Mouse (Mus musculus): ENCODE measurements around the gene Lrig1.

The Lrig1 gene

GRCm38 (mm10) chr6:94634710-94635109 is 65.2 kb downstream of the Lrig1 start:
- TF ChIP-seq CTCF (conservative IDR thresholded peaks at IDR 0.05; ENCODE audit: low read length) (no peak), NANOG (IDR thresholded peaks at IDR 0.05; ENCODE audit: borderline replicate concordance, low read length) (no peak), POU5F1 (IDR thresholded peaks at IDR 0.05; ENCODE audit: borderline replicate concordance, low read length) (no peak)
- no peaks in the 10 kb centered on the region for H3K9me3 ChIP-seq (ENCODE audit: low read length)
- H3K36me3 ChIP-seq (ENCODE audit: insufficient read depth, low read length), result peaks cover 5% of the 10 kb centered on the region
- H3K4me3 ChIP-seq (replicated peaks; ENCODE audit: low read length), result no peak overlapping the region
- peaks cover 73% of the 10 kb centered on the region for H3K4me1 ChIP-seq (replicated peaks; ENCODE audit: low read depth, low read length)
- no peaks in the 10 kb centered on the region for H3K27me3 ChIP-seq (ENCODE audit: insufficient read depth, low read length)

GRCm38 (mm10) chr6:94634274-94634673 is 65.7 kb downstream of the Lrig1 start:
- H3K36me3 ChIP-seq (ENCODE audit: insufficient read depth, low read length), result peaks cover 8% of the 10 kb centered on the region
- TF ChIP-seq POU5F1 (IDR thresholded peaks at IDR 0.05; ENCODE audit: borderline replicate concordance, low read length) (no peak), NANOG (IDR thresholded peaks at IDR 0.05; ENCODE audit: borderline replicate concordance, low read length) (no peak), CTCF (conservative IDR thresholded peaks at IDR 0.05; ENCODE audit: low read length) (no peak)
- peaks cover 76% of the 10 kb centered on the region for H3K4me1 ChIP-seq (replicated peaks; ENCODE audit: low read depth, low read length)

GRCm38 (mm10) chr6:94631779-94632082 is 68.2 kb downstream of the Lrig1 start:
- TF ChIP-seq POU5F1 (IDR thresholded peaks at IDR 0.05; ENCODE audit: borderline replicate concordance, low read length) (no peak), NANOG (IDR thresholded peaks at IDR 0.05; ENCODE audit: borderline replicate concordance, low read length) (no peak), CTCF (conservative IDR thresholded peaks at IDR 0.05; ENCODE audit: low read length) (no peak)

More at GRCm38 (mm10) chr6:94634274-94634673, 65.7 kb downstream of the Lrig1 start:
- Histone ChIP-seq H3K9me3 (ENCODE audit: low read length) (no peaks in the 10 kb centered on the region), H3K4me3 (replicated peaks; ENCODE audit: low read length) (no peak overlapping the region), H3K27me3 (ENCODE audit: insufficient read depth, low read length) (no peaks in the 10 kb centered on the region)

GRCm38 (mm10) chr6:94631051-94631778 is 68.7 kb downstream of the Lrig1 start:
- H3K4me1 ChIP-seq (replicated peaks; ENCODE audit: low read depth, low read length), result peaks cover 79% of the 10 kb centered on the region
- peak overlapping the region; percentile 35 for H3K4me3 ChIP-seq (replicated peaks; ENCODE audit: low read length)
- TF ChIP-seq NANOG (IDR thresholded peaks at IDR 0.05; ENCODE audit: borderline replicate concordance, low read length) (no peak), POU5F1 (IDR thresholded peaks at IDR 0.05; ENCODE audit: borderline replicate concordance, low read length) (no peak), CTCF (conservative IDR thresholded peaks at IDR 0.05; ENCODE audit: low read length) (no peak)
- no peaks in the 10 kb centered on the region for H3K27me3 ChIP-seq (ENCODE audit: insufficient read depth, low read length)
- H3K9me3 ChIP-seq (ENCODE audit: low read length), result no peaks in the 10 kb centered on the region
- peaks cover 37% of the 10 kb centered on the region for H3K36me3 ChIP-seq (ENCODE audit: insufficient read depth, low read length)

More at GRCm38 (mm10) chr6:94631779-94632082, 68.2 kb downstream of the Lrig1 start:
- H3K4me3 ChIP-seq (replicated peaks; ENCODE audit: low read length), result 0 out of 2 replicates have a peak overlapping the region, but pooled peaks have one; percentile 35
- H3K9me3 ChIP-seq (ENCODE audit: low read length), result no peaks in the 10 kb centered on the region
- no peaks in the 10 kb centered on the region for H3K27me3 ChIP-seq (ENCODE audit: insufficient read depth, low read length)
- H3K4me1 ChIP-seq (replicated peaks; ENCODE audit: low read depth, low read length), result peaks cover 78% of the 10 kb centered on the region
- peaks cover 32% of the 10 kb centered on the region for H3K36me3 ChIP-seq (ENCODE audit: insufficient read depth, low read length)

- Histone ChIP-seq H3K9me3 (ENCODE audit: low read length) (no peaks in the 10 kb centered on the region), H3K36me3 (ENCODE audit: insufficient read depth, low read length) (peaks cover 61% of the 10 kb centered on the region), H3K27me3 (ENCODE audit: insufficient read depth, low read length) (no peaks in the 10 kb centered on the region), H3K4me3 (replicated peaks; ENCODE audit: low read length) (no peak overlapping the region), H3K4me1 (replicated peaks; ENCODE audit: low read depth, low read length) (peaks cover 71% of the 10 kb centered on the region)
- TF ChIP-seq POU5F1 (IDR thresholded peaks at IDR 0.05; ENCODE audit: borderline replicate concordance, low read length) (no peak), NANOG (IDR thresholded peaks at IDR 0.05; ENCODE audit: borderline replicate concordance, low read length) (no peak)
These were observed 71.2 kb downstream of the Lrig1 start for GRCm38 (mm10) chr6:94628787-94629186.

GRCm38 (mm10) chr6:94627714-94628595 is 72.0 kb downstream of the Lrig1 start:
- Histone ChIP-seq H3K9me3 (ENCODE audit: low read length) (no peaks in the 10 kb centered on the region), H3K4me3 (replicated peaks; ENCODE audit: low read length) (no peak overlapping the region), H3K4me1 (replicated peaks; ENCODE audit: low read depth, low read length) (peaks cover 68% of the 10 kb centered on the region), H3K27me3 (ENCODE audit: insufficient read depth, low read length) (no peaks in the 10 kb centered on the region), H3K36me3 (ENCODE audit: insufficient read depth, low read length) (peaks cover 69% of the 10 kb centered on the region)
- TF ChIP-seq CTCF (conservative IDR thresholded peaks at IDR 0.05; ENCODE audit: low read length) (no peak), POU5F1 (IDR thresholded peaks at IDR 0.05; ENCODE audit: borderline replicate concordance, low read length) (no peak), NANOG (IDR thresholded peaks at IDR 0.05; ENCODE audit: borderline replicate concordance, low read length) (no peak)

GRCm38 (mm10) chr6:94626807-94627206 is 73.2 kb downstream of the Lrig1 start:
- peaks cover 57% of the 10 kb centered on the region for H3K4me1 ChIP-seq (replicated peaks; ENCODE audit: low read depth, low read length)
- no peaks in the 10 kb centered on the region for H3K9me3 ChIP-seq (ENCODE audit: low read length)
- peaks cover 80% of the 10 kb centered on the region for H3K36me3 ChIP-seq (ENCODE audit: insufficient read depth, low read length)
- TF ChIP-seq NANOG (IDR thresholded peaks at IDR 0.05; ENCODE audit: borderline replicate concordance, low read length), result no peak
- no peak for TF ChIP-seq POU5F1 (IDR thresholded peaks at IDR 0.05; ENCODE audit: borderline replicate concordance, low read length)
- TF ChIP-seq CTCF (conservative IDR thresholded peaks at IDR 0.05; ENCODE audit: low read length), result no peak
- H3K4me3 ChIP-seq (replicated peaks; ENCODE audit: low read length), result no peak overlapping the region
- no peaks in the 10 kb centered on the region for H3K27me3 ChIP-seq (ENCODE audit: insufficient read depth, low read length)

- no peaks in the 10 kb centered on the region for H3K9me3 ChIP-seq (ENCODE audit: low read length)
- H3K4me3 ChIP-seq (replicated peaks; ENCODE audit: low read length), result no peak overlapping the region
- H3K36me3 ChIP-seq (ENCODE audit: insufficient read depth, low read length), result peaks cover 88% of the 10 kb centered on the region
- no peaks in the 10 kb centered on the region for H3K27me3 ChIP-seq (ENCODE audit: insufficient read depth, low read length)
- TF ChIP-seq POU5F1 (IDR thresholded peaks at IDR 0.05; ENCODE audit: borderline replicate concordance, low read length) (no peak), NANOG (IDR thresholded peaks at IDR 0.05; ENCODE audit: borderline replicate concordance, low read length) (no peak), CTCF (conservative IDR thresholded peaks at IDR 0.05; ENCODE audit: low read length) (no peak)
- H3K4me1 ChIP-seq (replicated peaks; ENCODE audit: low read depth, low read length), result peaks cover 57% of the 10 kb centered on the region
These were observed 74.1 kb downstream of the Lrig1 start for GRCm38 (mm10) chr6:94625896-94626295.
